Mouse (Mus musculus) brain, embryonic 14.5 days (tissue): ENCODE measurements around the gene Krt82.

ENCODE experiments used
- CTCF ChIP-seq: fragments of 200-500 bp; IDR thresholded peaks from 2 replicates; pipeline ENCODE4 v1.5.1; 2012; ENCODE audit warnings: inconsistent platforms, mild to moderate bottlenecking, moderate library complexity, borderline replicate concordance; ENCODE audit not compliant: insufficient read depth, insufficient read length; ENCODE audit errors: extremely low read depth
- POLR2A ChIP-seq: fragments of 200-500 bp; IDR thresholded peaks from 2 replicates; pipeline ENCODE4 v1.6.1; 2012; ENCODE audit warnings: mild to moderate bottlenecking, inconsistent platforms, borderline replicate concordance; ENCODE audit not compliant: poor library complexity, insufficient read depth, insufficient read length, severe bottlenecking; ENCODE audit errors: extremely low read depth

- TF ChIP-seq POLR2A (no peak), CTCF (no peak)
These were observed 7.9 kb downstream of the Krt82 start for GRCm38 (mm10) chr15:101542543-101542942.
